In the genomic region with DNA sequence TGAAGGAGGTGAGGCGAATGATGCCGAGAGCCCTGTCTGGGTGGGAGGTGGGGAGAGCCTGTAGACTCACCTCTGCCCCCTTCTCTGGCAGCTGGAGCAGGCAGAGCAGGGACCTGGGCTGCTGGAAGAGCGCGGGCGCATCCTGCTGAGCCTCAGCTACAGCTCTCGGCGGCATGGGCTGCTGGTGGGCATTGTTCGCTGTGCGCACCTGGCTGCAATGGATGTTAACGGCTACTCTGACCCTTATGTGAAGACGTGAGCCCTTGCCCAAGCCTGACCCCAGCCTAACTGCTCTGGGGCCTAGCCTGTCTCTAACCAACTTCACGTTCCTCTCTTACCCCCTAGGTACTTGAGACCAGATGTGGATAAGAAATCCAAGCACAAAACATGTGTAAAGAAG, we compare ENCODE assay signal across 32 mouse cellular contexts. TPM values are rescaled to one million over a fixed set of nuclear protein-coding genes. Genes with fewer than 3 reads are reported as not detected.
DNase-seq lines count a peak whose midpoint lies in the region; ATAC-seq and TF ChIP-seq lines count a peak whose summit lies in the region.
"Had no signal": no experiment of that assay in that cellular context is flagged by ENCODE, and none has a peak within 500 bp of the region (broad histone marks: within the 10 kb centered on the region; RNA-seq: fewer than 3 reads in every experiment).

No protein-coding gene starts in this region.

- no peak overlapping the region for H3K4me2 ChIP-seq in forebrain, embryonic 14.5 days (ENCODE audit: low read length)
- H3K4me2 ChIP-seq: liver, embryonic 15.5 days; midbrain, embryonic 12.5 days had no signal

- no peak for TF ChIP-seq CTCF in lung, adult 2 months (IDR thresholded peaks at IDR 0.05; ENCODE audit: insufficient read depth, low read length)
- no peak for TF ChIP-seq CTCF in cortical plate, adult 2 months (IDR thresholded peaks at IDR 0.05; ENCODE audit: extremely low read depth, insufficient read depth, low read length)
- TF ChIP-seq CTCF in embryonic fibroblast, embryonic 13.5 days (IDR thresholded peaks at IDR 0.05; ENCODE audit: borderline replicate concordance, insufficient read depth, low read length): no peak

- no peak for DNase-seq in forebrain, embryonic 10.5 days (ENCODE audit: extremely low spot score, low spot score)
- no peak for DNase-seq in forebrain, embryonic 14.5 days (ENCODE audit: low spot score)
- no peak for DNase-seq in lung, adult 2 months
- no peak for DNase-seq in lung, postnatal 14 days
- no peak for DNase-seq in left cerebral cortex, adult 18-20 months (ENCODE audit: low spot score in 2 of 2)
- DNase-seq: adrenal gland, adult 2 months; cerebellum, adult 11-12 months; kidney, postnatal 4 days; layer of hippocampus, adult 9-11 months; left cerebral cortex, postnatal 4 days; liver; thymus, postnatal 14 days had no signal

- peaks cover 86% of the 10 kb centered on the region for H3K4me1 ChIP-seq in forebrain, embryonic 10.5 days
- H3K4me1 ChIP-seq in forebrain, embryonic 14.5 days (ENCODE audit: control insufficient read depth, insufficient read depth, low read length): peaks cover 12% of the 10 kb centered on the region
- peaks cover 6% of the 10 kb centered on the region; the same call in 1 of the 2 replicates for H3K4me1 ChIP-seq in lung, adult 2 months (ENCODE audit: control insufficient read depth, insufficient read depth, low read length)
- no peaks in the 10 kb centered on the region for H3K4me1 ChIP-seq in cortical plate, adult 2 months (ENCODE audit: control insufficient read depth, insufficient read depth, low read length)
- no peaks in the 10 kb centered on the region for H3K4me1 ChIP-seq in embryonic fibroblast, embryonic 13.5 days (ENCODE audit: control insufficient read depth, insufficient read depth, low read length)

- no peak for ATAC-seq in forebrain, embryonic 14.5 days
- no peak for ATAC-seq in inflammation-experienced regulatory T-cells, adult 6 months
- ATAC-seq: hindbrain, embryonic 16.5 days had no signal

- H3K27ac ChIP-seq in forebrain, embryonic 10.5 days: peak overlapping the region; percentile 48; the same call in 1 of the 2 replicates
- no peak overlapping the region for H3K27ac ChIP-seq in forebrain, embryonic 14.5 days (ENCODE audit: low read depth, low read length)
- no peak overlapping the region for H3K27ac ChIP-seq in cortical plate, adult 2 months (ENCODE audit: insufficient read depth, low read length)
- no peak overlapping the region for H3K27ac ChIP-seq in embryonic fibroblast, embryonic 13.5 days (ENCODE audit: insufficient read depth, low read length)
- H3K27ac ChIP-seq: liver, embryonic 15.5 days; macrophage; midbrain, embryonic 12.5 days had no signal

- peaks cover 59% of the 10 kb centered on the region for H3K27me3 ChIP-seq in forebrain, embryonic 10.5 days (ENCODE audit: poor library complexity, severe bottlenecking)
- 0 out of 2 replicates have a peak, but pooled peaks cover 8% of the 10 kb centered on the region for H3K27me3 ChIP-seq in forebrain, embryonic 14.5 days (replicated peaks; ENCODE audit: control insufficient read depth, insufficient read depth, low read length)

- 0 out of 2 replicates have a peak, but pooled peaks have one; percentile 7 for TF ChIP-seq POLR2A in lung, adult 2 months (IDR thresholded peaks at IDR 0.05; ENCODE audit: borderline replicate concordance, extremely low read depth, low read depth, low read length)
- peak; percentile 26; the same call in 1 of the 2 replicates for TF ChIP-seq POLR2A in cortical plate, adult 2 months (IDR thresholded peaks at IDR 0.05; ENCODE audit: extremely low read depth, insufficient read depth, low read length)
- TF ChIP-seq POLR2A in embryonic fibroblast, embryonic 13.5 days (IDR thresholded peaks at IDR 0.05; ENCODE audit: low read depth, low read length): 0 out of 2 replicates have a peak, but pooled peaks have one; percentile 20

- 26% methylated on average over 12 of the region's 12 CpGs for WGBS in forebrain, embryonic 10.5 days
- 37% methylated on average over 12 of the region's 12 CpGs for WGBS in forebrain, embryonic 14.5 days
- 51% methylated on average over 12 of the region's 12 CpGs for WGBS in lung, adult 2 months

- H3K4me3 ChIP-seq in forebrain, embryonic 10.5 days: 0 out of 2 replicates have a peak overlapping the region, but pooled peaks have one; percentile 1
- no peak overlapping the region for H3K4me3 ChIP-seq in forebrain, embryonic 14.5 days (ENCODE audit: low read depth, low read length)
- no peak overlapping the region for H3K4me3 ChIP-seq in lung, adult 2 months (replicated peaks; ENCODE audit: extremely low read depth, low read depth, low read length)
- no peak overlapping the region for H3K4me3 ChIP-seq in cortical plate, adult 2 months (ENCODE audit: insufficient read depth, low read length)
- H3K4me3 ChIP-seq in embryonic fibroblast, embryonic 13.5 days (ENCODE audit: insufficient read depth, low read length): no peak overlapping the region
- H3K4me3 ChIP-seq: erythroblast, embryonic 14.5 days; liver, embryonic 15.5 days; midbrain, embryonic 12.5 days had no signal

- H3K9ac ChIP-seq in forebrain, embryonic 14.5 days (ENCODE audit: low read length): no peak overlapping the region; the same call in 1 of the 2 replicates
- H3K9ac ChIP-seq: liver, embryonic 15.5 days; midbrain, embryonic 12.5 days had no signal

- peaks cover 67% of the 10 kb centered on the region for H3K36me3 ChIP-seq in forebrain, embryonic 10.5 days (replicated peaks)
- H3K36me3 ChIP-seq in forebrain, embryonic 14.5 days (ENCODE audit: control insufficient read depth, insufficient read depth, low read length): peaks cover 47% of the 10 kb centered on the region

- no peaks in the 10 kb centered on the region for H3K9me3 ChIP-seq in forebrain, embryonic 10.5 days
- no peaks in the 10 kb centered on the region for H3K9me3 ChIP-seq in forebrain, embryonic 14.5 days (replicated peaks; ENCODE audit: control insufficient read depth, low read length)
- H3K9me3 ChIP-seq: G1E; liver, embryonic 15.5 days; midbrain, embryonic 12.5 days had no signal

RNA-seq across cellular contexts. Expression of a gene that starts 4.0 kb away (rescaled TPM):
- 9.8 and 10.1 TPM in 2 replicates for polyA plus RNA-seq in forebrain, embryonic 10.5 days (2016; fragmentation: Nextera tagmentation; extraction: Ambion mirVana)
- polyA plus RNA-seq in forebrain, embryonic 14.5 days (2014; fragmentation: Nextera tagmentation; extraction: Ambion mirVana): 4.9 and 6.7 TPM in 2 replicates
- polyA plus RNA-seq in lung, adult 2 months (2012; rRNA removed): 0.22 and 0.74 TPM in 2 replicates
- polyA plus RNA-seq in cortical plate, adult 2 months (2012; rRNA removed): 45.9 and 52.6 TPM in 2 replicates
- not detected in 2 replicates for polyA plus RNA-seq in embryonic fibroblast, embryonic 13.5 days (2011; ENCODE audit: insufficient read length, low read depth, missing spikeins)
- total RNA-seq in left cerebral cortex, adult 18-20 months (2021): 10 to 100 TPM; 55.8 to 56.1 TPM
- not detected for polyA plus RNA-seq in inflammation-experienced regulatory T-cells, adult 6 months (2017; shearing (Covaris generic))
- total RNA-seq: gastrocnemius, adult 18-20 months; gastrocnemius, postnatal 36 days; heart, adult 8-10 months; heart, postnatal 25 days had no signal
- polyA plus RNA-seq: erythroblast, embryonic 14.5 days; G1E; liver, embryonic 15.5 days had no signal

RNA-seq across cellular contexts. Expression of a gene that starts 10.6 kb away (rescaled TPM):
- 57.4 and 65.2 TPM in 2 replicates for polyA plus RNA-seq in forebrain, embryonic 10.5 days (2016; fragmentation: Nextera tagmentation; extraction: Ambion mirVana)
- polyA plus RNA-seq in forebrain, embryonic 14.5 days (2014; fragmentation: Nextera tagmentation; extraction: Ambion mirVana): 12.0 and 13.7 TPM in 2 replicates
- 6.2 and 7.5 TPM in 2 replicates for polyA plus RNA-seq in lung, adult 2 months (2012; rRNA removed)
- polyA plus RNA-seq in cortical plate, adult 2 months (2012; rRNA removed): 58.5 and 69.2 TPM in 2 replicates
- 20.5 and 40.2 TPM in 2 replicates for polyA plus RNA-seq in embryonic fibroblast, embryonic 13.5 days (2011; ENCODE audit: insufficient read length, low read depth, missing spikeins)
- total RNA-seq in left cerebral cortex, adult 18-20 months (2021): 10 to 100 TPM; 29.0 to 31.9 TPM
- 10 to 100 TPM; 11.2 to 19.3 (median 18.2) TPM for polyA plus RNA-seq in inflammation-experienced regulatory T-cells, adult 6 months (2017; shearing (Covaris generic))

RNA-seq across cellular contexts. Expression of a gene that starts 11.0 kb away (rescaled TPM):
- 110 and 117 TPM in 2 replicates for polyA plus RNA-seq in forebrain, embryonic 10.5 days (2016; fragmentation: Nextera tagmentation; extraction: Ambion mirVana)
- polyA plus RNA-seq in forebrain, embryonic 14.5 days (2014; fragmentation: Nextera tagmentation; extraction: Ambion mirVana): 91.3 and 104 TPM in 2 replicates
- 66.0 and 68.9 TPM in 2 replicates for polyA plus RNA-seq in lung, adult 2 months (2012; rRNA removed)
- 55.6 and 59.3 TPM in 2 replicates for polyA plus RNA-seq in cortical plate, adult 2 months (2012; rRNA removed)
- polyA plus RNA-seq in embryonic fibroblast, embryonic 13.5 days (2011; ENCODE audit: insufficient read length, low read depth, missing spikeins): 54.0 and 63.0 TPM in 2 replicates
- total RNA-seq in left cerebral cortex, adult 18-20 months (2021): 10 to 100 TPM; 54.0 to 54.6 TPM
- 10 to 100 TPM; 63.0 to 88.4 (median 68.7) TPM for polyA plus RNA-seq in inflammation-experienced regulatory T-cells, adult 6 months (2017; shearing (Covaris generic))

RNA-seq across cellular contexts. Expression of a gene that starts 19.8 kb away (rescaled TPM):
- not detected in 2 replicates for polyA plus RNA-seq in forebrain, embryonic 10.5 days (2016; fragmentation: Nextera tagmentation; extraction: Ambion mirVana)
- not detected in 2 replicates for polyA plus RNA-seq in forebrain, embryonic 14.5 days (2014; fragmentation: Nextera tagmentation; extraction: Ambion mirVana)
- polyA plus RNA-seq in lung, adult 2 months (2012; rRNA removed): not detected in 2 replicates
- polyA plus RNA-seq in cortical plate, adult 2 months (2012; rRNA removed): 0.67 TPM in 1 of 2 replicates, not detected in the other
- polyA plus RNA-seq in embryonic fibroblast, embryonic 13.5 days (2011; ENCODE audit: insufficient read length, low read depth, missing spikeins): not detected in 2 replicates
- not detected for total RNA-seq in left cerebral cortex, adult 18-20 months (2021)
- not detected for polyA plus RNA-seq in inflammation-experienced regulatory T-cells, adult 6 months (2017; shearing (Covaris generic))
- total RNA-seq: adrenal gland, adult 2 months; adrenal gland, postnatal 4 days; G1E; gastrocnemius, adult 18-20 months; gastrocnemius, postnatal 36 days; heart, adult 8-10 months; heart, postnatal 25 days; left cerebral cortex, postnatal 4 days had no signal
- polyA plus RNA-seq: adrenal gland, adult 2 months; erythroblast, embryonic 14.5 days; G1E; heart, embryonic 14.5 days; intestine, embryonic 16.5 days; kidney, embryonic 16.5 days; liver, embryonic 15.5 days; lung, embryonic 16.5 days; macrophage; midbrain, embryonic 12.5 days; neural tube, embryonic 14.5 days; stomach, embryonic 14.5 days had no signal

RNA-seq across cellular contexts. Expression of a gene that starts 33.3 kb away (rescaled TPM):
- polyA plus RNA-seq in forebrain, embryonic 10.5 days (2016; fragmentation: Nextera tagmentation; extraction: Ambion mirVana): 54.0 and 54.1 TPM in 2 replicates
- 25.9 and 31.0 TPM in 2 replicates for polyA plus RNA-seq in forebrain, embryonic 14.5 days (2014; fragmentation: Nextera tagmentation; extraction: Ambion mirVana)
- 174 and 210 TPM in 2 replicates for polyA plus RNA-seq in lung, adult 2 months (2012; rRNA removed)
- polyA plus RNA-seq in cortical plate, adult 2 months (2012; rRNA removed): 103 and 104 TPM in 2 replicates
- polyA plus RNA-seq in embryonic fibroblast, embryonic 13.5 days (2011; ENCODE audit: insufficient read length, low read depth, missing spikeins): 42.0 and 45.4 TPM in 2 replicates
- total RNA-seq in left cerebral cortex, adult 18-20 months (2021): 100 to 1,000 TPM; 150 to 163 TPM
- 10 to 100 TPM; 16.8 to 20.3 (median 19.6) TPM for polyA plus RNA-seq in inflammation-experienced regulatory T-cells, adult 6 months (2017; shearing (Covaris generic))
